Mouse (Mus musculus) lung, postnatal 14 days (tissue): ENCODE results near the gene Tmem238l.

Experiments
- DNase-seq: peaks from one replicate; pipeline ENCODE4 v3.0.0; 2021

Gene Tmem238l

GRCm38 (mm10) chr11:66981336-66982115, 25.1 kb downstream of the Tmem238l start:
- DNase-seq, result no peak

- peak; percentile 46 for DNase-seq
Observed at GRCm38 (mm10) chr11:66982794-66983193, 26.4 kb downstream of the Tmem238l start.

GRCm38 (mm10) chr11:66983422-66984164, 27.2 kb downstream of the Tmem238l start:
- peak; percentile 33 for DNase-seq

- DNase-seq, result peak; percentile 81
Observed at GRCm38 (mm10) chr11:66984165-66985135, 28.0 kb downstream of the Tmem238l start.

GRCm38 (mm10) chr11:66985136-66985702, 28.8 kb downstream of the Tmem238l start:
- peak; percentile 19 for DNase-seq

GRCm38 (mm10) chr11:66992150-66992549, 35.7 kb downstream of the Tmem238l start:
- DNase-seq, result no peak

- DNase-seq, result no peak
Observed at GRCm38 (mm10) chr11:66993674-66994073, 37.2 kb downstream of the Tmem238l start.

GRCm38 (mm10) chr11:66996446-66996845, 40.0 kb downstream of the Tmem238l start:
- no peak for DNase-seq

GRCm38 (mm10) chr11:66998467-66999403, 42.3 kb downstream of the Tmem238l start:
- DNase-seq, result peak; percentile 83

- no peak for DNase-seq
Observed at GRCm38 (mm10) chr11:67000671-67001070, 44.2 kb downstream of the Tmem238l start.

GRCm38 (mm10) chr11:67001717-67002116, 45.3 kb downstream of the Tmem238l start:
- no peak for DNase-seq

GRCm38 (mm10) chr11:67002911-67003310, 46.5 kb downstream of the Tmem238l start:
- no peak for DNase-seq

GRCm38 (mm10) chr11:67007961-67008360, 51.5 kb downstream of the Tmem238l start:
- no peak for DNase-seq

GRCm38 (mm10) chr11:67008528-67008927, 52.1 kb downstream of the Tmem238l start:
- DNase-seq, result no peak

- no peak for DNase-seq
Observed at GRCm38 (mm10) chr11:67010430-67010829, 54.0 kb downstream of the Tmem238l start.

- DNase-seq, result no peak
Observed at GRCm38 (mm10) chr11:67011635-67012034, 55.2 kb downstream of the Tmem238l start.
